Mouse (Mus musculus) adrenal gland, adult 2 months (tissue): Measurements from ENCODE around the gene Icam1. TPM values are rescaled to one million over a fixed set of nuclear protein-coding genes. Genes with fewer than 3 reads are reported as not detected.
"Not testable (repeated sequence)": the region's sequence is repeated elsewhere in the genome, so short reads cannot be mapped to it uniquely, and the experiment has no call there.

Source experiments
- DNase-seq: peaks from one replicate; pipeline ENCODE4 v3.0.0; 2021
- polyA plus RNA-seq: library from polyadenylated mRNA; depleted of rRNA; stranded (reverse); fragments of >200 nt; gene quantifications from 2 replicates; pipeline ENCODE4 v1.2.3, GENCODE M21; 2012
- total RNA-seq, 2 experiments: library from RNA; stranded (reverse); gene quantifications; 2 replicates each; pipeline ENCODE4 v1.2.3; 2021

The Icam1 gene
- total and polyA plus RNA-seq, 3 experiments: 7.5 to 19.1 (median 10.8) TPM

DNA sequence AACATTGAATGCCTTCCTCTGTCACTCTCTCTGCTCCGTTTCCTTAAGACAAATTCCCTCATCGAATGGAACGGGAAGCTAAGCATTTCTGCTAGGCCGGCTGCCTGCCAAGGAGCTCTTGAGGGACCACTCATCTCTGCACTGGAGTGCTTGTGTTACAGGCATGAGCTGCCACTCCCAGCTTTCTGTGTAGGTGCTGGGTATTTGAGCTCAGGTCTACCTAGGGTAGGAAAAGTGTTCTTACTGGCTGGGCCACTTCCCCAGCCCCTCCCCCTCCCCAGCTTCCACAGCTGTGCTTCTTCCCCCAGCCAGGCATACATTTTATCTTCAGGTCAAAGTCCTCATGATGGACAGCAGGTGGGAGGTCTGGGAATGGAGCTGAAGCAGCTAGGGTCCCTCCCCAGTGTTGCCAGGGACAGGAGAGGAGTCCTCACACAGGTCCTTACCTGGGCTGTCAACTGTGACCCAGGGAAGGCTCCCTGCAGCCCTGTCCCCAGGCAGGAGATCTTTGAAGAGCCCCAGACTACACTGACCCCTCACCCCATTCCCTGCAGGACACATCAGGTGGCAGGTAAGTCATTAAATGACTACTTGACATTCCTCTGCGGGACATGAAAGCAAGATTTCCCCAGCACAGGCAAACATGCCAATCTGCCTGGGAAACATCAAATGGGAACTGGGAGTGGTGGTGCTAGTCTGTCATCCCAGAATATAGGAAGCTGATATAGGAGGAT, 22.5 kb upstream of the Icam1 start:
- no peak for DNase-seq

DNA sequence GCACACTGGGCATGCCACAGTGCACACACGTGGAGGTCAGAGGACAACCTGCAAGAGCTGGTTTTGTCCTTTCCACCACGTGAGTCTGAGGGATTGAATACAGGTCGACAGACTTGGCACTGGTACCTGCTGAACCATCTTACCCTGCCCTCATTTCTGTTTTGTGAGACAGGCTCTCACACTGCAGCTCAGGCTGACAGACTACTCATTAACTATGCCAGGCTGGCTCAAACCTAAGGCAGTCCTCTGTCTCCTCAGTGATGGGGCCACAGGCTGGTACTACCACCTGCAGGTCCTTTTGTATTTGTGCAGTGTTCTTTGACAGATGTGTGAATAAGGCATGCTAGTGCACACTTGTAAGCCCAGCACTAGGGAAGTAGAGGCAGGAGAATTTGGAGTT, 20.7 kb upstream of the Icam1 start:
- DNase-seq: no peak

DNA sequence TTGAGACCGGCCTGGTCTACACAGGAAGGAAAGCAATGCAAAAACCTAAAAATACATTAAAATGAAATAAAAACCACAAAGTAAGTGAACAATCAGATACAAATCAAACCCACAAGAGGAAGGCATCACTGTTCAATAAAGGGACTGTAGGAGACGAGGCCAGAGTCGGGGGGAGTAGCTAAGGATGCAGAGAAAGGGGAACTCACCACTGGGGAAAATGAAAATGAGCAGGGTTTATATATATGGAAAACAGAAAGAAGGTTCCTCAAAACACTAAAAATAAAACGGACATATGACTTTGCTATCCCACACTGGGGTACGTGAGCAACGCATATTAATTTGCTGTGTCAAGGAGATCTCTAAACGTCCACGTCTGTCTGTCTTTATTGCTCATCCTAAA, 18.7 kb upstream of the Icam1 start:
- no peak for DNase-seq

DNA sequence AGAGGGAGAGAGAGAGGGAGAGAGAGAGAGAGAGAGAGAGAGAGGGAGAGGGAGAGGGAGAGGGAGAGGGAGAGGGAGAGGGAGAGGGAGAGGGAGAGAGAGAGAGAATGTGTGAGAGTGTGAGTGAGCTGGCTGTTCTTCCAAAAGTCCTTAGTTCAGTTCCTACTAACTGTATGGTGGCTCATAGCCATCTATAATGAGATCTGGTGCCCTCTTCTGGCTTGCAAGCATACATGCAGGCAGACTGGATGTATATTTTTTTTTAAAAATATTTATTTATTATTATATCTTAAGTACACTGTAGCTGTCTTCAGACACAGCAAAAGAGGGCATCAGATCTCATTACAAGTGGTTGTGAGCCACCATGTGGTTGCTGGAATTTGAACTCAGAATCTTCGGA, 17.4 kb upstream of the Icam1 start:
- not testable (repeated sequence) for DNase-seq

DNA sequence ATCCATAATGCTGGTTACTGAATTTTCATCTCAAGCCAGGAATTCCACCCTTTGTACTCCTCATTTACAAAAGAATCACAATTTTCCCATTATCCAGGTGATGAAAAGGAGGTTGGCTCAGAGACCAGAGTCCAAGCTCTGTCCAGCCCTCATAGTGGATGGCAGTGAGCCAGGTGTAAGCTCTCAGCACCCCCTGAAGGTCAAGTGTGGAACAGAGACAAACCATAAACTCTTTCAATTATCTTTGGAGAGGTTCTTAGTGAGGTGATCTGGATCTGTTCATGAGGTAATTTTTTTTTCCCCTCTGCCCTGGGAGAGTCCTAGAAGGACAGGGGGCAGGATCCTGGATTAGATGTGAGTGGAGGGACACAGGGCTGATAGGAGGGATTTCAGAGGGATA, 15.0 kb upstream of the Icam1 start:
- DNase-seq: peak; percentile 15

DNA sequence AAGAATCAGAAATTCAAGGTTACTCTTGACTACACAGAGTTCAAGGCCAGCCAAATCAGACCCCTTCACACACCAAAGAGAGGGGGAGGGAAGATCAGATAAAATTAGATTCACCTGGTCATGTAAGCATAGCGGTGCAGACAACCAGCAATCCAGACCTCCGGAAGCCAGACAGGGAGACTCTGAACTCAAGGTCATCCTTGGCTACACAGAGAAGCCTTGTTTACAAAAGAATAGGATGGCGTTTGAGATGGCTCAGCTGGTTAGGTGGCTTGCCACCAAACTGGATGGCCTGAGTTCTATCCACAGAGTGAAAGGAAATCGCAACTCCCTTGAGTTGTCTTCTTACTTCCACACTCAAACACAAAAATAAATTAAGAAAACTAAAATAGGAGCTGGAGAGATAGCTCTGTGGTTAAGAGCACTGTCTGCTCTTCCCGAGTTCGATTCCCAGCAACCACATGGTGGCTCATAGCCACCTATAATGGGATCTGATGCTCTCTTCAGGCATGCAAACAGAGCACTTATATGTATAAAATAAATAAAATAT, 14.1 kb upstream of the Icam1 start:
- no peak for DNase-seq

DNA sequence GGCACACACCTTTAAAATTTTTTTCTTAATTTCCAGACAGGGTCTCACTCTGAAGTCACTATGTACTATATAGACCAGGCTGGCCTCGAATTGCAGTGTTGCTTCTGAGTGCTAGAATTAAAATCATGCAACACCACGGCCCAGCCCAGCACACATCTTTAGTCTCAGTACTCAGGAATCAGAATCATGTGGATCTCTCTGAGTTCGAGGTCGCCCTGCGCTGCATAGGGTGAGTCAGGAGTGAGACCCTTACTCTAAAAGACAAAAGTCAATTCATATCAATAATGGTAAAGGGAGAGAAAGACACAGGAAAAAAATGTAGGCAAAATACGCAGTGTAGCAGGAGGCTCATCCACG, 13.5 kb upstream of the Icam1 start:
- no peak for DNase-seq

DNA sequence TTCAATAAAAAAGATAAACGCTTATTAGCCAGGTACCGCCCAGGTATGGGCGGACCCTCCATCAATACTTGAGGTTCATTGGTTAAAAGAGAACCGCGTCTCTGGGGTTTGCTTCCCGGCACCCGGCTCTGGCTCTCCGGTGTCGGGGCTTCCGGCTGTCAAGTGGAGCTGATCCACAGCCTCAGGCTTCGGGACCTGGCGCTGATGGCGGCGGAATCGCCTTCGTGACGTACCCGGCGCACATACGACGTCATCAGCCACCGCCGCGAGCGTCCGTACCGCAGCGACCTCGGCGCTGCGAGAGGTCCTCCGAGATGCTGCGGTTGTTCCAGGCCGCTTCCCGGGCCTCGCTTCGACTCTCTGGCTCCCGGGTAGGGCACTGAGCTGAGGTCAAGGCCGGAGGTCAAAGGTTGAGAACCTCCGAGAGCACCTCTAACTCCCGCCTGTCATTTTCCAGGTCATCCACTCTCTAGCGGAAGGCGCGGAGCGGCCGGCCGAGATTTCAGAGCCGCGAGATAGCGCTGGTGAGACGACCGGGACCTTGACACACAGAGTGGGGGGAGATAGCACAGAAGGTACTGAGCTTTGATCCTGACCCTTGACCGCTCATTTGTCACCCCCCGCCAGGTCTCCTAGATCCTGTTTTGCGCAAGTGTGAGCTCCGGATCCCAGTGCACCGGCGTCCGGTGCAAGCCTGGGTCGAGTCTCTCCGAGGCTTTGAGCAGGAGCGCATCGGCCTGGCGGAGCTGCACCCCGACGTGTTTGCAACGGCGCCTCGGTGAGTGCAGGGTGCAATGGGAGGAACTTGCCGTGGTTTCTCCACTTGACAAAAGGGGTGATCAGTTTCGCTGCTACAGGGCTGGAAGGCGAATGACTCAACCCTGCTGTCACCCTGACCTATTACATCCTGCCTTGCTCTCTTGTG, 12.9 kb upstream of the Icam1 start, which contains the start of gene Mrpl4:
Mrpl4 (plus strand) TSS at position 112 of the 925 bp plus-strand sequence.
- peak; percentile 91 for DNase-seq

DNA sequence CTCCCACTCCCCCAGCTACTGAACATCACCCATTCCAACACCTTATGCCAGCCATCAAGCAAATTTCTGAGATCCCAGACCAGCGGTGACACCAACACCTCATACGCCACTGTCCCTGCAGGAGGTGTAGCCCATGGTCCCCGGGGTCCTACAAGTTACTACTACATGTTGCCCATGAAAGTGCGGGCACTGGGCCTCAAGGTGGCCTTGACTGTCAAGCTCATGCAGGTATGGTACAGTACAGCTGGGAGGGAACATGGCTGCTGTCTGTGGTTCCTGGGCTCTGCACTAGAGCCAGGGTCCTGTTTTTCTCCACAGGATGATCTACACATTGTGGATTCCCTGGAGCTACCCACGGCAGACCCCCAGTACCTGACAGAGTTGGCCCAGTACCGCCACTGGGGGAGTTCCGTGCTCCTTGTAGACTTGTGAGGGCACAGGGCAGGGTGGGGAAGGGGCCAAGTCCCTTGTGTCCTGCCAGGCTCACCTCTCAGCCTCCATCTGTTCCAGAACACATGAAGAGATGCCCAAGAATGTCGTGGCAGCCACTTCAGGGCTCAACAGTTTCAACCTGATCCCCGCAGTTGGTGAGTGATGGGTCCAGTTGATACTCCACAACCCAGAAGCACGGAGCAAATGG, 8.4 kb upstream of the Icam1 start:
- no peak for DNase-seq

DNA sequence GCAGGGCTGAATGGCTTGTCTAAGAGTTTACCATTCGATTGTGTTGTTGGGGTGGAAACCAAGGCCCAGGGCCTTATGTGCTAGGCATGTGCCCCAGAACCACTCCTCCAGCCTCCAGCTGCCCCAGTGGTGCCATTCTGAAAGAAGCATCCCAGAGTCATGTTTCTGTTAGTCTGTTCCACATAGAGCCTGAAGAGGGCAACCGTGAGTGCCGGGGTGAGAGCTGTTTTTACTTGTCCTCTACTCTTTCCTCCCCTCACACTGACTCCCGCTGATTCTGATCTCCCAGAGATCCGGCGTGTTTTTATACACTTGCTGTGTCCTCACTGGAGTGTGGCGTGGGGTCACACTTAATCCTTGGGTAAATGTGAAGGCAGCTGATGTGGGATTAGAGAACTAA, 7.8 kb upstream of the Icam1 start:
- DNase-seq: no peak

DNA sequence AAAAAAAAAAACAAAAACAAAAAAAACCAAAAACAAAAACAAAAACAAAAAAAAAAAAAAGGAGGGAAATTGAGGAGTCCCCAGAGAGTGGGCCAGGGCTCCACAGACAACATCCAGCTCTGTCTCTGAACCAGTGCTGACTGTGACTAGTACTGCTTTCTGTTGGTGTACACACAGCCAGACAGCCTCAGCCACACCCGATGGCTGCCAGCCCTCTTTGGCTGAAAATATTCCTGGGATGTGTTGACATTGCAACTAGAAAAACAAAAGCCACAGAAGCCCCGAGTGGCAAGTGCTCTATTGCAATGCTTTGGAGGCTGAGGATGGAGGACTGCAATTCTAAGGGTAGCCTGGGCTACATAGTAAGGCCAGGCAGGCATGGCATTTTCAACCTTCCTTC, 5.4 kb upstream of the Icam1 start:
- no peak for DNase-seq

DNA sequence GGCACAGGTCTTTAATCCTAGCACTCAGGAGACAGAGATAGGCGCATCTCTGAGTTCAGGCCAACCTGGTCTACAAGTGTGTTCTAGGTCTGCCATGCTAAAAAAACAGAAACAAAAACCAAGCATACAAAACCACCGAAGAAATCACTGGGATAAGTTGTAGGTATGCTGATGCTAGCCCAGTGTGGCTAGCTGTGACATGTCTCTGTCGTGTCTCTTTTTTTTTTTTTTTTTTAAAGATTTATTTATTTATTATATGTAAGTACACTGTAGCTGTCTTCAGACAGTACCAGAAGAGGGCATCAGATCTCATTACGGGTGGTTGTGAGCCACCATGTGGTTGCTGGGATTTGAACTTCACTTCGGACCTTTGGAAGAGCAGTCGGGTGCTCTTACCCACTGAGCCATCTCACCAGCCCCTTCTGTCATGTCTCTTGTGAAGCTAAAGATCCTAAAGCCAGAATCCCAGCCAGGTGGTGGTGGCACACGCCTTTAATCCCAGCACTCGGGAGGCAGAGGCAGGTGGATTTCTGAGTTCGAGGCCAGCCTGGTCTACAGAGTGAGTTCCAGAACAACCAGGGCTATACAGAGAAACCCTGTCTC, 4.7 kb upstream of the Icam1 start:
- DNase-seq: not testable (repeated sequence)

DNA sequence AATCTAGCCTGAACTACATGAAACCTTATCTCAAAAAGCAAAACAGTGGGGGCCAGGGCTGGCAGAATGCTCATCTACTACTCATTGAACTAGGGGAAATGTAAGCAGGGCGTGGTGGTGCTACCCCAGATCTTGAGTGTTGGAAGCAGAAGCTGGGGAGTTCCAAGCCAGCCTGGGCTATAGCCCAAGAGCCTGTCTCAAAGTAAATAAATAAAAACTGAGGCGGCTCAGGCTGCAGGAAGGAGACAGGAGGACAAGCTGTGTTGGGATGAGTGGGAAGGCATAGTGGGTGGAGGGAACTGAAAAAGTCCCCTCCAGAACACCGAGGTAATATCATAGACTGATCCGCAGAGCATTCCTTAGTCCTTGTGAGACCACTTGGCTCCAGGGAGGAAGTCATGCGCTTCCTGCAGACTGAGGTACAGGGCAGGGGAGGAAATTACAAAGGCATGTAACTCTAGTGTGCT, 3.9 kb upstream of the Icam1 start:
- peak; percentile 42 for DNase-seq

DNA sequence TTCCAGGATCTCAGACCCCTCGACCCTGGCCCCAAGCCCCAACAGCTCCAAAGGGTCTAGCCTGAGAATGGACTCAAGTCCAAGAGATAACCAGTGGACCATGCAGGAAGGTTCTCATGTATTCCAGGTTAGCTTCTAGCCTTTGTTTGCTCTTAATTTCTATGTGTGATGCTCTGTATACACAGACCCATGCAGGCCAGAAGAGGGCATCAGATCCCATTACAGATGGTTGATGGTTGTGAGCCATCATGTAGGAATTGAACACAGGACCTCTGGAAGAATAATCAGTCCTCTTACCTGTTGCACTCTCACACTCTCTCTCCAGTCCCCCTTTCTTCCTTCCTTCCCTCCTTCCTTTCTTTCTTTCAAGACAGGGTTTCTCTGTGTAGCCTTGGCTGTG, 3.4 kb upstream of the Icam1 start:
- DNase-seq: no peak

DNA sequence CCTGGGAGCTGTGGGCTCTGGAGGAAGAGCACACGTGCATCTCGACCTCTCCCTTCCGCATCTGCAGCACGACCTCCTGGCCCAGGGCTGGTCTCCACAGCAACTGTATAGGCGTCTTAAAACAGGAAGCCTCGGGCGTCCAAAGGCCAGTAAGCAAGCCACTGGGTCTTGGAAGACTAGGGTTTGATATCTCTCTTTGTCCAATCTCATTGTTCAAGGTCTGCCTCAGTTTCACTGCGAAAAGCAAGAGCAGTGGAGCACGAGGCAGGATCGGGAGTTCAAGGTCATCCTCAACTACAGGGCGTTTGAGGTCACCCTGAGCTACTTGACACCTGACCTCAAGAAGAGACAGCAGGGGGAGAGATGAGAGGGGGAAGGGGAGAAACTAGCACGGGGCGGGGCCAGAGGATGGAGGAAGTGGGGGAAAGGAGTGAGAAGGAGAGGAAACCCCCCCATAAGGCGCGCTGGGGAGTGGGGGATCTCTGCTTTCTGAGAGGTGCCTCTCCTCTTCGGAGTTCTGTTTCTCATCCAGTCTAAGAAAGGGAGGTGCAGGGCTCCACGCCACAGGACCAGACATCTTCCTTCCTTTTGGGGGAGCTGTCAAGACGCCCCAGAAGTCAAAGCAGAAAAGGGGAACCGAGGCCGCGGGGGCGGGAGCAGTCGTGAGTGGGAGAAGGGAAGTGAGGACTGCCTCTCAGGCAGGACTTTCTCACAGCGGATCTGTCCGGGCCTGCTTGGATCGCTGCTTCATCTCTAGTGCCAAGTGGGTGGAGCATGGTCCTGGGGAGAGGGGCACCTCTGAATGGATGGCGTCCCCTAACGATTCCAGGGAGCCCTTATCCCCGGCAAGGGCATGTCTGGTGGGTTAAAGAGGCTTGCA, 854 bp upstream of the Icam1 start:
- DNase-seq: peak; percentile 73

DNA sequence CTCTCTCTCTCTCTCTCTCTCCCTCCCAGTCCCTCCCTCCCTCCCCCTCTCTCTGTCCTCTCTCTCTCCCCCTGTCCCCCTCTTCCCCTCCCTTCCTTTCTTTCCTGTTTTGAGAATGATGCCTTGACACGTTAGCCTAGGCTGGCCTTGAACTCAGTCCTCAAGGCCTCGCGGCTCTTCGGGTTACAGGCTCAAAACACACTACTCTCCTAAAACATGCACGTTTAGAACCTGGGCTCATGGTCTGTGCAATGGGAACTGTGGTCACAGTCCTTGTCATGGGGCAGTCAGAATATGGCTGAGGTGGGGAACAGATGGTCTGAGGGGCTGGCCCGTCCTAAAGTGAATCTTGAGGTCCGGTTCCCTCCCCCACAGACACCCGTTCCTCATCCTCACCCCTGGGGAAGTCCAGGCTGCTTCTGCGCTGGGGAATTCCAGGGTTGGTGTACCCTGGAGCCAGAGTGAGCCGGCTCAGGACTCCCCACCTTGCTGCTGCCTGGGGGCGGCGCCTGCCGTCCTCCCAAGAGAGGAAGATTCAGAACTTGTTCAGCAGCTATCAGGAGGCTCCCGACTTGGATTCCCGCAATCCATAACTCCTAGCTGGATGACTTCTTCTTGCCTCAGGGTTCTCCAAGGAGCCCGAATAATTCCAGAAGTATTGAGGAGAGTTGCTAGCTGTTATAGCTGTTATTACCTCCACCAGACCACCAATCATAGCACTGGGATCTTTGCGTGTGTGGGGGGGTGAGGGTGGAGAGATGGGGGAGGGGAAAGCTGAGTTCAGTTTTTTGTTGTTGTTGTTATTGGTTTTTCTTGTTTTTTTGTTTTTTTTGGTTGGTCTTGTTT, 769 bp downstream of the Icam1 start:
- peak; percentile 37 for DNase-seq

DNA sequence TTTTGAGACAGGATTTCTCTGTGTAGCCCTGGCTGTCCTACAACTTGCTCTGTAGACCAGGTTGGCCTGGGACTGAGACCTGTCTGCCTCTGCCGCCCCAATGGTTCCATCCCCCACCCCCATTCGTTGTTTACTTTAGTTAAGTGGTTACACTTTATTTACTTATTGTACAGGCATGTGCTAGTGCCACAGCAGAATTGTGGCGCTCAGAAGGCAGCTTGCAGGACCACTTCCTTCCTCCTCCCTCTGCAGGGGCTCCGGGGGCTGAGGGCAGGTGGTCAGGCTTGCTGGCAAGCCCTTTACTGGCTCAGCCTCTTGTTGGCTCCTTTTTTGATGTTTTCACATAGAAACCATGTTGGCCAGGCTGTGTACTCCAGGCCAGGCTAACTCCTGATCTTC, 1.4 kb downstream of the Icam1 start:
- DNase-seq: no peak

DNA sequence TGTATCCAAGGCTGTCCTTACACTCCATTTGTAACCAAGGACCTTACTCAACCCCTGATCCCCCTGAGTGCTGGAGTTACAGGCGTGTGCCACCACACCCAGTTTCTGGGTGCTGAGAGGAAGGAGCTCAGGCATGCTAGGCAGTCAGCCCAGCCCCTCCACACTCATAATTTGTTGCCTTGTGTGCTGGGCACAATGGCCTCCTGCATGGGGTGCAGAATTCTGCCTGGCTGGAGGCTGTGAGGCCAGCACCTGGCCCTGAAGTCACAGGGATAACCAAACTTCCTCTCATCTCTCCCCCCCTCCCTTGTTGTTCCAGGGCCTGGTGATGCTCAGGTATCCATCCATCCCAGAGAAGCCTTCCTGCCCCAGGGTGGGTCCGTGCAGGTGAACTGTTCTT, 2.8 kb downstream of the Icam1 start:
- DNase-seq: no peak

DNA sequence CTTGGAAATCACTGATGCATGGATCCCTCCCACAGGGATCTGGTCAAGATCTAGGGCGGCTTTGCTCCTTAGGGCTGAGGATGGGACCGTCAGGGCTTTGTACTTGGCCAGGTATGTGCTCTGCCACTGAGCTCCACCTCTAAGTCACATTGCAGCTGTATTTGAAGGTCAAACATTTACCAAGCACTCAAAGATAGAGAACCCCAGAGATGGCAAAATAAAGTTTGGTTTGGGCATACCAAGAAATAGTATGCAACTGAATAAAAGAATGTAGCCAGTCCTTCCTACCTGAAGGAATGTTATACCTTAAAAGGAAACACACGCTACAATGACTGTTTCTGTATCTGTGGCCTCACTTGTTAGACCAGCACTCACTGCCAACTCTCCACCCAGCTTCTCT, 5.6 kb downstream of the Icam1 start:
- DNase-seq: no peak

DNA sequence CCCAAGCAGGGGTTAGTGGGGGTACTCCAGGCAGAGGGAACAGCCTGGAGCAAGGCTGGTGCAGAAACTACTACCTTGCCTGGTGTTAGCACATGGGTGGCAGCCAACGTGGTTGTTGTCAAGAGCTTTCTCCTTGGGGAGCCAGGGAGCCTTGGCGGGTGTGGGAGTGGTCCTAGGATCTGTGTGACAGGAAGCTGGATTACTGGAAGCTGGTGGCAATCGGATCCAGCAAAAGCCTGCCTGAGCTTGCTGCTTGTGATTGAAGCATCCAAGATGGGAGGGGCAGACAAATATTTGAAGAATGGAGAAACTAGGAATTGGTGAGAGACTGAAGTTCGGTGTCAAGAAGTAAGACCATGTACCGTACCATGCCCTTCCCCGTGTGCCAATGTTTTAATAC, 6.5 kb downstream of the Icam1 start:
- no peak for DNase-seq
